Mouse (Mus musculus): ENCODE results near the gene Ube2m.
A peak's percentile ranks its signal among the peaks of the same experiment; 100 is the strongest.

The Ube2m gene

DNA sequence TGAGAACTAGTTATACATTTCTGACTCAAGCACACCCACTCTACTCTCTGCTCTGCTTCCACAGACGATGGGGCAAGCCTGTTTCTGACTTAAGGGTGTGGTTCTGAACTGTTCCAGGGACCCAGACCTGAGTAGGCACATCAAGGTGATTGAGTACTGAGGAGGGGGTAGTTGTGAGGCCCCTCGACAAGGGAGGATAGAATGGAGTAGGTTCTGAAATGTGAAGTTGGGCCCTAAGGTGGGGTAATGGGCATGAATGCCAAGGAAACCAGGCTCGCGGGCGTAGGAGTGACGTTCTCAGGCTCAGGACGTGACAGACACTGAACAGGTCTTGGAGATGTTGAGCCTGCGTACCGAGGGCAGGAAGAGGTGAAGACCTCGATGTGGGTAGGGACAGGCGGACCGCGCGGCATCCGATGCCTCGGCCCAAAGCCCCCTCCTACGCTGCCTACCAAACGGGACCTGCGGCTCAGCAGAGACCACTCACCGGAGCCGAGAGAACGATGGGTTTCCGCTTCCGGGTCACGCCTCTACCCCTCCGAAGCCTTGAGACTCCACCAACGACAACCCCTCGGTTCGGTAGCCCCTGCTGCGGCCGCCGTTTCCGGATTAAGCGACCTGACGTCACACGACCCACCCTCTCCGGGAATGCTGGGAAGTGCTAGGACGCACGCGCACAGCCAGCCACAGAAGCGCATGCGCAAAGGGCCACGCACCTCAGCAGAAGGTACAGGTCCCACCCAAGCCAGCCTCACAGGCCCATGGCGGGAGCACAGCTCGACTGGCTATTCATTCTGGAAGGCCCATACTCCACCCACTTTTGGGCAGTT, 3.7 kb downstream of the Ube2m start, which contains the start of gene Chmp2a:
Gene Chmp2a, minus strand, starts transcription at position 660 of the 830 bp plus-strand sequence.
- DNase-seq (ENCODE audit: low read depth, low spot score): peak; percentile 98

DNA sequence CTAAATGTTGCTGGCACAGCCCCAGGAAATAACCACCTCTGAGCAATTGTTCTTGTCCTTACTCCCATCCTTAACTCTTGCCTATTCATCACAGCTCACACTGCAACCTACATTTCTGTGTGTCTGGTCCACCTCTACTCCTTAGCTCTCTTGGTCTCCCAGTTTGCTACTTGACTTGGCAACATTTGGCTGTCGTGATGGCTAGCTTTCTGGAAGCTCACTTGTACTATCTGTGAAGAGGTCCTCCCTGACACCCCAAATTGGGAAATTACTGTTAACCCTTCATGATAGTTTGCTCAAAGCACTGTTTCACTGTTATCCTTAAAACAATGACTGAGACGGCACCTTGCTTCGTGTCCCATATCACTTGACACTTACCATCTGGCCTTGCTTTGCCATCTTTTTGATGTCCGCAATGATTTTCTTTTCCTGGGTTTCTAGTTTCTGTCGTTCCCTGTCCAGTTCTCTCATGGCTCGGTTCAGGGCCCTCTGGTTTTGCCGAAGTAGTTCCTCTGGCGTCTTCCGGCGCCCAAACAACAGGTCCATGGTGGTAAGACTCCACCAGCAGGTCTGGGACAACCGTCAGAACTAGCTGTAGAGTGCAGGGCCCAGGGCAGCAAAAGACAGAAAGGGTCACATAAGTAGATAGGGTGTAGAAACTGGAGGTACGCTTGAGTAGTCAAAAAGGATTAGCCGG, 4.5 kb downstream of the Ube2m start:
- no peak for DNase-seq (ENCODE audit: low read depth, low spot score)

DNA sequence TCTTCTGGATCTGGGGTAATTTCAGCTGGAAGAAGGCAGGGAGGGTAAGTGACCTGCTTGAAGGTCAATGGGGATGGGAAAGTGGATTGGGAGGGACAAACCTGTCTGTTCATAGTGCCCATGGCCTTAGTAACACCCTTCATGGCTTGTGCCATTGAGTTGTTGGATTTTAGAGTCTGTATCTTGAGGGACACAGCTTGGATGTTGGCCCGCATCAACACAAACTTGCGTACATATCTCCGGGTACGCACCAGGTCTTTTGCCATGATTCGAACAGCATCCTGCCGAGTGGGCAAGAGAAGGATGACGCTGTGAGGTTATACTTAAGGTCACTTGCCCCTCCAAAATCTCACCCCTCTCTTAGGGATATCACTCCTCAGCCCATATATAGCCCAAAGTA, 5.5 kb downstream of the Ube2m start:
- DNase-seq (ENCODE audit: low read depth, low spot score): no peak

DNA sequence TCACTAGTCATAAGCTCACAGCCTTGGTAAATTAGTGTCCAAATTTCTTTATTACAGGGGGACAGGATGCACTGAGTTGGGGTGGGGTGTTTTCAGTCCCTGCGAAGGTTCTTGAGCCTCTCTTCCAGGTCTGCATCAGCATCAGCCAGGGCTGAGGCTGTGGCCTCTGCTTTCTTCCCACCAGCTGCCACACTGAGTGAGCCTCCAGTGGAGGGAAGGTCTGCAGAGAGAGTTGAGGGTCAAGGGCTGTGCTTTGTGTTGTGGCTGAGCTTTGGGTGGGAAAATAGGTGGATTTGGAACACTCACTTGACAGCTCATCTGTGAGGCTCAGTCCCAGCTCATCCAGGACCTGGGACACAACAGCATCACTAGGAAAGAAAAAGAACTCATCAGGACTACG, 6.1 kb downstream of the Ube2m start:
- DNase-seq (ENCODE audit: low read depth, low spot score): no peak

DNA sequence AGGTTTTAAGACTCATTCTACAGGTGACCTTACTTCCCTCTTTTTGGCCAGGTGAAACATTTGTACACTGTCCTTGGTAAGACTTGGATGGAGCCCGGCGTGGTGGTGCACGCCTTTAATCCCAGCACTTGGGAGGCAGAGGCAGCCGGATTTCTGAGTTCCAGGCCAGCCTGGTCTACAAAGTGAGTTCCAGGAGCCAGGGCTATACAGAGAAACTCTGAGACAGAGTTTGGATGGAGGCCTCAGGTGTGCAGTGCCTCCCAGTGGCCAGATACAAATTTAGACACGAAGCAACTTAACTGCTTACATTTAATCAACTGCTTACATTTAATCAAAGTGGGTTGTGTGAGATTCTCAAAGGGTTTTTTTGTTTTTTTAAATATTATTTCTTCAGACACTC, 7.0 kb downstream of the Ube2m start:
- DNase-seq (ENCODE audit: low read depth, low spot score): no peak

DNA sequence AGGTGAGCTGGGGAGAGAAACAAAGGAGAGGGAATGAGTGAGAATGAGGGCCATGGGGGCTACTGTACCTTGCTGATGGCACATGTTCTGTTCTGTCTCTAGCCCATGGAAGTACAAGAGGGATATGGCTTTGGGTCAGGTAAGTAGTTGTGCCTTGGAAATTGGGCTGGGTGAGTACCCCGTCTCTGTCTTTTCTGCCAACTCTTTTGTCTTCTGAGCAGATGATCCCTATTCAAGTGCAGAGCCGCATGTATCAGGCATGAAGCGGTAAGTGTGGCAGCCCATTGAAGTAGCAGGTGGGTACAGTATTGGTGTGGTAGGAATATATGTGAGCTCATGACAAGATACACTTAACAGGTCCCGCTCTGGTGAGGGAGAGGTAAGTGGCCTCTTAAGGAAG, 9.1 kb downstream of the Ube2m start:
- DNase-seq (ENCODE audit: low read depth, low spot score): no peak

DNA sequence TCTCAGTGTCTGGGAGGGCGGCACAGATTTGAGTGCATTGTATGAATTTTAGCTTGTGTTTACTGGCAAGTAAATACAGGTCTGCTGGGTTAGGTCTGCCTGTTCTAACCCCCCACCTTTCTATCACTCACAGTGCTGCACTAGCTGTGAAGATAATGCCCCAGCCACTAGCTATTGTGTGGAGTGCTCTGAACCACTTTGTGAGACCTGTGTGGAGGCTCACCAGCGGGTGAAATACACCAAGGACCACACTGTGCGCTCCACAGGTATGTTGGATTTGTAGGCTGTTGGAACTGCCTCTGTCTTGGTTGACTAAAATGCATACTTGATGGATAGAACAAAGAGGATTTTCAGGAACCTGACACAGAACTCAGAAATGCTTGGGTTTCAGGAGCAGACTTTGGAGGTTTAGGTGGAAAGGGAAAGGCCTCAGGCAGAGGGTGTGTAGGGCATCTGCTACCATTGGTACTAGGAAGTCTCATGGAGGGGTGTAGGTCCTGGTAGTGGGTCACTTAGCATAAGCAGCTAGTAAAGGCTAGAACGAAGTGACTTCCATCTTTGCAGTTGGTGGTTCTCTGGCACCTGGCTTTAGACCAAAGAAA, 12.5 kb downstream of the Ube2m start:
- no peak for DNase-seq (ENCODE audit: low read depth, low spot score)

DNA sequence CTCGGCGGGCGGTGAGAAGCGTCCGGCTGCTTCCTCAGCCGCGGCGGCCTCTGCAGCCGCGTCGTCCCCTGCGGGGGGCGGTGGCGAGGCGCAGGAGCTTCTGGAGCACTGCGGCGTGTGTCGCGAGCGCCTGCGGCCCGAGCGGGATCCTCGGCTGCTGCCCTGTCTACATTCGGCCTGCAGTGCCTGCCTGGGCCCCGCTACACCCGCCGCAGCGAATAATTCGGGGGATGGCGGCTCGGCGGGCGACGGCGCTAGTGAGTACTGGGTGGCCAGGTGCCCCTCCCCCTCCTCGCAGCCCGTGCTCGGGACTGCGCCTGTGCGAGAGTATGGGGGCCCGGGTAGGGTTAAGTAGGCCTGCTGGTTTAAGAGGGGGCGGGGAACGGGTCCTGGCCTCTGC, 13.3 kb downstream of the Ube2m start:
- DNase-seq (ENCODE audit: low read depth, low spot score): peak; percentile 80

DNA sequence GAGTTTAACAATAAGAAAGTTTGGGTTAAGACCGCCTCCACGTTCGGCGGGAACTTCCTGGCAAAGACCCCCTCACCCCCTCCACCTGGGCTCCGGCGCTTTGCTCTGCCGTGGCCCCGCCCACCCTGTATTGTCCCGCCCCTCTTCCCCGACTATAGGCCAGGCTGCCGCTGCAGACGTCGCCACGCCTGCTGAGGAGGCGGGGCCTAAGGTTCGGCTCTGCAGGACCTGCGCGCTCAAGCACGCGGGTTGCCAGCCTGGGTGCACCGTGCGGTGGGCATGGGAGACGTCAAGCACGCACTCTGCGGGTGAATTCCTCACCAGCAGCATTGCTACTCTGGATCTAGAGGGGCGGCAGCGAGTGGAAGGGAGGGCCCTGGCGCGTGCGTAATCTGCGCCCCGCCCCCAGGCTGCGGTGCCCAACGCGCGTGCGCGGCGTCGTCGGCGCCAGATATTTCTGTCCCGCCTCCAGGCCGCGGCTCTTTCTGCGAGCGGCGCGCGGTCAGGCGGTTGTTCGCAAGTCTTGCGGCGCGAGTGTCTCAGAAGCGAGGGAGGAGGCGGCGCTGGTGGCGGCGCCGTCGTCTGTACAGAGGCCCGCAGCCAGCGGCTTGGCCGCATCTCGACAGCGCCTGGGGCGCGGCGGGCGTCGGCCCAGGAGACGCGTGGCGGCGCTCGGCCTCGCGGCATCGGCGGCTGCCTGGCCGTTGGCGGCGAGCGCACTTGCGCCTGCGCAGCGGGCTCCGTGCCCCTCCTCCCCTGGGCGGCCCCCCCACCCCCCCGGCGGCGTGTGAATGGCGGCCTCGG, 13.9 kb downstream of the Ube2m start:
- peak; percentile 98 for DNase-seq (ENCODE audit: low read depth, low spot score)

DNA sequence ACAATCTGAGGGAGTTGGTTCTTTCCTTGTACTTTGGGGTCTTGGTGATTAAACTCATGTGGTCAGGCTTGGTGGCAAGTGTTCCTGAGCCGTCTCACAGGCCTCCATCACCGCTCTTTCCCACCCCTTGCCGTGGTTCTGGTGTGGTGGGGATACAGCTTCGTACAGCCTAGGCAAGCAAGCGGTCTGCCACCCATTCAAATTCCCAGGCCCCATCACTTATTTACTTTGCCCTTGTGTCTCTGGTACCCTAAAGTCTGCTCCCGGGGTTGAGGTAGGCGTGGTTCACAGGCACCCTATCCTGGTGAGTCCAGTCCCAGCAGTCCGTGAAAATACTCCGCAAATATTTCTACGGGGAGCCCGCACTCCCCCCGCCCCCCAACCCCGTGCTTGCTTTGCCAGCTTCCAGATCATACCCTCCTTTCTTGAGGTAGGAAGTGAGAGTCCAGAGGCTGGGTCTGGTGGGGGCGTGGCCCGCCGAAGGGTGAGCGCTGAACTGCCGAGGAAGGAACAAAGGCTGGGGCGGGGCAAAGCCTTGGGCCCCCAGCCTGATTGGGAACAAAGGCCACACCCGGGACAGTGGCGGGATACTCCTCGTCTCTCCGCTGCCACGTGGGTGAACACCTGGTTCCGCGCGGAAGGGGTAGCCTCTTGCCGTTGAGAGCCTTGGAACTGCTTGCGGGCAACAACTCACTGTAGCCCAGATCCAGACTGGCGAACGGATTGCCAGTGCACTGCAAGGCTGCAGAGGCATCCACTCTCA, 15.1 kb downstream of the Ube2m start:
- DNase-seq (ENCODE audit: low read depth, low spot score): peak; percentile 96

DNA sequence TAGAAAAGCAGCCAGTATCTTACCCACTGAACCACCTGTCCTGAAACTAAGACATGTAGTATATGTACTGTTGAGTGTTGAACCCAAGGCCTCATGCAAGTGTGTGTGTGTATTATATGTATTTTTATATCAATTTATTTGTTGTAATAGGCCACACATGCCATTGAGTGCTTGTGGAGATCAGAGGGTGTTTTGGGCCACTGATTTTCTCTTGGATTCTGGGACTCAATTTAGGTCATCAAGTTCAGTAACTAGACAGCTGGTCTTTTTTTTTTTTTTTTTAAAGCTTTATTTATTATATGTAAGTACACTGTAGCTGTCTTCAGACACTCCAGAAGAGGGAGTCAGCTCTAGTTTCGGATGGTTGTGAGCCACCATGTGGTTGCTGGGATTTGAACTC, 22.9 kb downstream of the Ube2m start:
- no peak for DNase-seq (ENCODE audit: low read depth, low spot score)

DNA sequence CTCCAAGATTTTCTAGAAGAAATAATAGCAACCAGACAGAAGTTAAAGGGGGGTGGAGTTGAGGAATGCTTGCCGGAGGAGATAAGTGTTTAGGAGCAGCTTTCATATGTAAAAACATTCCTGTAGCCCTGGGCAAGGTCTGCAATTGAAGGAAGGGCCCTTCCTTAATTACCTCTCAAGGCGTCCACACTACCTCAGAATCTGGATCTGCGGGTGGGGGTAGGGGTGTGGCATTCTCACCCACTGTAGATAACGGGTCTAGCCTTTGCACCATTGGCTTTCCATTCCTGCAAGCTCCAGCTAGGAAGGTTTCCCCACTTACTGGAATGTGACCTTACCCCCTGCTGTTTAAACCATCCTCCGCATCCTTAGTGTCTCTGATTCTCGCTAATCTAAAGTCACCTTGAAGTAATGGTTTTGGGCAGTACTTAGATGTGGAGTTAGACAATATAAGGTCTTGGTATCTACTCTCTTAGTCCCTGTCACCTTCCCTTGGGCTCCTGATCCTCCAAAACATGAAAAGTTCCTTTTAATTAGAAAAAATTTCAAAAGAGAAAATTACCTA, 23.7 kb downstream of the Ube2m start:
- peak; percentile 100 for DNase-seq (ENCODE audit: low read depth, low spot score)

DNA sequence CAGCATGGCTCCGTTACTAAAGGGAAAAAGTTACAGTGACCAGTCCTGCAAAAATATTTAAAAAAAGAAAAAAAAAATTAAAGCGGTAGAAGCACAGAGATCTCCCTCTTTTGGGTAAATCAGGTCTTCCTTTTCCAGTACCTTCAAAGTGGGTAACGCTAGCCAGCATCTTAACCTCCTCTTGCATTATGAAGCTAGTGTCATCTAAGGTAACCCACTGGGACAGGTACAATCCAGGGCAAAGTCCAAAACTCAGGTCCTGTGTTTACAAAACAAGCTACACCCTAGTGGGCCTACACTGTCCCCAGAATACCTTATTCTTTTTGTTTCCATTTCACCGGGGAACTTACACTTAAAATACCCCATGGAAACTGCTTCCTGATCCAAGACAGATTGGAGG, 24.4 kb downstream of the Ube2m start:
- DNase-seq (ENCODE audit: low read depth, low spot score): no peak

DNA sequence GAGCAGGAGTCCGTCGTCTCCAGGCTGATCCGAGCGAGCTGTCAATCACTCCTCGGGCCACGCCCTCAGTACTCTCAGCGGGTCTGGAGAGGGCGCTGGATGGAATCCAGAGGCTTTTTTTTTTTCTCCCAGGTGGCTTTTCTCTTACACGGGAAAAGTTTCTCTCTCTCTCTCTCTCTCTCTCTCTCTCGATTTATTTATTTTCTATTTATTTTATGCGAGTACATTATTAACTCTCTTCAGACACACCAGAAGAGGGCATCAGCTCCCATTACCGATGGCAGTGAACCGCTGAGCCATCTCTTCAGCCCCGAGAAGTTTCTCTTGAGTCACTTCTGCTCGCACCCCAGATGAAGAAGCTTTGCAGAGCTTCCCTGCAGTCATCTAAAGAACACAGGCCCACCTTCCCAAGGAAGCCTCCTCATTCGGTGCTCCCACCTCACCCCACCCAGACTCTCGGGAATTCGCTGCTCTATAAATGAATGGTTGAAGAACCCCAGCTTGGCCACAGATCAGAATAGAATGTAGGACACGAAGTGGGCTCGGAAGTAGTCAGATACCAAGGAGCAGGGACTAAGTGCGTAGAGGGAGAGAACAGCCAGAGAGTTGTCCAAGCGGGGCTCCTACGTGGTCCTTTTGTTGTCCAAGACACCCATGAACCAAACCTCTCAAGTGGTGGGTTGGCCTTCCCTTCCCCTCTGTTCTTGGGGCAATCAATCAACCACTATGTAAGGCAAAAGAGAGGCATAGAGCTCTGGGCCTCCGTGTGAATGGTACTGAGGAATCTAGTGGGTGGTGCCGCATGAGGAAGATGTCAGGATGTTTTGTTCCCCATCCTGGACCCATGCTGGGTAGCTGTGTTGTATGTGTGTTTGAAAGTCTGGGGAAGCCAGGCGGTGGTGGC, 27.8 kb downstream of the Ube2m start, which contains the start of gene Zbtb45:
Gene Zbtb45, minus strand, starts transcription at position 30 of the 904 bp plus-strand sequence.
- DNase-seq (ENCODE audit: low read depth, low spot score): peak; percentile 88

DNA sequence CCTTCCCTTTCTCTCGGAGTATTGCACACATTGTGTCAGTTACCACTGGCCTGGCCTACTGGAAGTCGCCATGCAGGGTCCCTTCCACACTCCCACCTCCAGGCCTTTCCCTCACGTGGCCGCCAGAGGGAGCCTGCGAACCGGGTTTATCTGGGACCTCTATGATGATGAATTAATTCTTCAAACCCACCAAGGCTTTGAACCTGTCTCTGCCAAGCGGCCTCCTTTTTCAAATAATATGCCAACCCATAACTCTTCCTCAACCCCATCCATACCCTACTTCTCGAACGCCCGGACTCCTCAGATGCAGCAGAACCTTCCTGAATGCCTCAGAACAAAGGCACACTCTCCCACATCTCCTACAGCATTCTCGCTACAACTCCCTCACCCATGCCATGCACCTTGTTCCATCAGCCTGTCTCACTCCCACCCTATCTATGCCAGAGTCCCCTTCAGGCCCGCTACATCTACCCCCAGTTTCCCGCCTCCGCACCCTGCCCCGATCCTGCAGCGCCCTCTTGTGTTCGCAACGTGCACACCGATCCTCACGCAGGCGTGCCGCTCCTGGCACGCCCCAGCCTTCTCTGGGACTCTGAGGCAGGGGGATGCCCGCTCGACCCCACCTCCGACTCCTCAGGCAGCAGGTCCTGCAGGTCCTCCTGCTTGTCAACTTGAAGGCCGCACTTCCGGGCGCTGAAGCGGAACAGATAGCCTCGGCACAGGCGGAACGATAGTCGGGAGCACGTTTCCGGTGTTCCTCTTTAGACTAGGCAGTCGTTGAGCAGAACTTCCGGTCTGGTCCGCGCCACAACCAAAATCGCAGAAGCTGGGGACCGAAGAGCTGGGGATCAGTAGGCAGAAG, 28.7 kb downstream of the Ube2m start:
- DNase-seq (ENCODE audit: low read depth, low spot score): peak; percentile 99

DNA sequence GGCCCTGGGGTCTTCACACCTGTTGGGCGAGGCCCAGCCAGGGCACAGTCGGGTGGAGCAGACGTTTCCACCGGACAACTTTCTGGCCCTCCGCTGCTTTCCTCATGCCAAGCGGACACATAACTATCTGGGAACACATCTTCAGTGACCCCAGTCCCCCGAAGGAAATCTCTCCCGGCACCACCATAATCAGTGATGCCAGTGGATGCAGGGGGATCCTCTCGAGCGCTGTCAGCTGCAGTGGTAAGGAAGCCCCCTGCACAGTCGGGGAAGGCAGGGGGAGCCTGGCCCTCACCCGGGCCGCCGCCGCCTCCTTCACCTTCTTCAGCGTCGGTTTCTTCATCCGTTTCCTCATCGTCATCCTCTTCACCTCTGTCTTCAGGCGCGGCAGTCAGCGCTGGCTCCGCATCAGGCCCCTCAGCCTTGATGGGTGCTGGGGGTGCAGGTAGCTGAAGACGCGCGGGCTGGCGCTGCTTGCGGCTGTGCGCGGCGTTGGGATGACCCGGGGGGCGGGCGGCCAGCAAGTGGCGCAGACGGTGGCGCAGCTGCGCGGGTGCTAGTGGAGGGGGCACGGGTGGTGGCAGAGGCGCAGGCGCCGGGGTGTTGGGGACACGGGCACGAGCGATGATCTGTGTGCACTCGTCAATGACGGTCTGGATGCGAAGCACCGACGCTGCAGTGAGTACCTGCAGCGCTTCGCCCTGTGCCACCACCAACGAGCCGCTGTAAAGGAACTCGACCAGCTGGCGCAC, 30.6 kb downstream of the Ube2m start:
- DNase-seq (ENCODE audit: low read depth, low spot score): no peak

DNA sequence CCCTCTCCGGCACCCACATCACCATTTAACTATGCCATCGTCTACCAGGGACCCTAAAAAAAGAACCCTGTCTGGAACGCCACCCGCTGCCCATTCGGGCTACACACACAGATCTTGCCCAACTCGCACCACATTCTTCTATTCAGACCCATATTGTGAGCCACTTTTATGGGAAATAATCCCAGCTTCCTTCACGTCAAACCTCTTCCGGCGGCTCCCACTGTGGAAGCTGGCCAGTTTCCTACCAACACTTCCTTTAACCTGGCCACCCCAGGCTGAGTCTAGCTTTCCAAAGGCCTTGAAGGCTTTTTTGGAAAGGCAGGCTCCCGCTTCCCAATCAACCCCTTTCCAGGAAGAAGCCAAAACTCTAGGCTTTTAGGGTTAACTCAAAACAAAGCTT, 31.5 kb downstream of the Ube2m start:
- DNase-seq (ENCODE audit: low read depth, low spot score): no peak

DNA sequence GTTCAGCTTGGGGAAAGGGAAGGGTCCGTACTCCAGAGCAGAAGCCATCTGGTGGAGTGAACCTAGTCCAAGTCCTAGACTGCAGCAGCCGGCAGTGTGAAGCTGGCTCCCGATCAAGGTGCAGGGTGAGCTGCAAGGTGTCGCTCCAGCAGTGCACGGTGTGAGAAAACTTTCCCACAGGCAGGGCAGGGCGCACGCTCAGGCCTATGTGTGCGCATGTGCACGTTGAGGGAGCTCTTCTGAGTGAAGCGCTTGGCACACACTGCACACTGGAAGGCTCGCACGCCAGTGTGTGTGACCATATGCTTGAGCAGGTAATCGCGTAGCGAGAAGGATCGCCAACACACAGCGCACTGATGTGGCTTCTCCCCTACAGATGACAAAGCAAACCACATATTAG, 32.1 kb downstream of the Ube2m start:
- peak; percentile 71 for DNase-seq (ENCODE audit: low read depth, low spot score)

Measured in ES-CJ7 (cell line).